Mouse (Mus musculus) Patski (cell line): Measurements from ENCODE around the gene Atm. TPM values are rescaled to one million over a fixed set of nuclear protein-coding genes. Genes with fewer than 3 reads are reported as not detected.

Experiments used
- ATAC-seq: fragments of 100-300 bp; one replicate; pipeline ENCODE4 v1.8.0; 2021
- CTCF ChIA-PET: fragments of 350-600 bp; sonication (Branson Sonifier 250); formaldehyde crosslinking; loops from one replicate; lab custom pipeline; 2022; ENCODE audit warnings: inconsistent platforms; lab: Charles Lee
- POLR2A ChIA-PET: fragments of 350-600 bp; sonication (Branson Sonifier 250); formaldehyde crosslinking; loops from one replicate; lab custom pipeline; 2022; ENCODE audit warnings: antibody characterized with exemption, inconsistent platforms; lab: Charles Lee
- DNase-seq: peaks from one replicate; pipeline ENCODE4 v3.0.0-alpha.2; 2011; ENCODE audit warnings: low read depth, low spot score
- H3K27me3 ChIP-seq: fragments of 371-371 bp; one replicate; pipeline ENCODE4 v1.5.1; 2021
- CTCF ChIP-seq: fragments of 100-300 bp; IDR thresholded peaks from one replicate; pipeline ENCODE4 v1.5.1; 2021
- in situ Hi-C: fragments of 300-500 bp; cut with MboI; formaldehyde crosslinking; loops from 3 replicates; pipeline ENCODE4 v1.11.1; 2018; ENCODE audit warnings: low pct_unique_long_range_greater_than_20kb, mixed read lengths
- polyA plus RNA-seq: library from polyadenylated mRNA; unstranded; gene quantifications from one replicate; pipeline ENCODE4 v1.2.3, GENCODE M21; 2021

Atm gene
- polyA plus RNA-seq: 16.9 TPM

- POLR2A ChIA-PET: no interaction called here
- in situ Hi-C loops: no loop called here
- ATAC-seq (peak; percentile 98), DNase-seq (peak; percentile 99)
- no peaks in the 10 kb centered on the region for H3K27me3 ChIP-seq
- CTCF ChIA-PET: no interaction called here
- TF ChIP-seq CTCF: no peak
Observed at GRCm38 (mm10) chr9:53536558-53537320, at the start of gene Atm, which contains the start of gene Npat. Atm (minus strand) TSS chr9:53536740. Npat (plus strand) TSS chr9:53537047.

- ATAC-seq: no peak
- no peaks in the 10 kb centered on the region for H3K27me3 ChIP-seq
- POLR2A ChIA-PET: no interaction called here
- CTCF ChIA-PET: interaction anchor here (0.8 to 1.4 kb wide), 2 partner anchors 11 to 32 kb away, joined by 3 read pairs; no protein-coding TSS in a partner anchor
- in situ Hi-C loops: no loop called here
- TF ChIP-seq CTCF: no peak
- no peak for DNase-seq
Observed at GRCm38 (mm10) chr9:53581870-53582269, 45.3 kb upstream of the Atm start.

- ATAC-seq: no peak
- no peak for DNase-seq
- in situ Hi-C loops: no loop called here
- ChIA-PET CTCF (interaction anchor here (1.6 kb wide), 1 partner anchor 9 kb away, joined by 4 read pairs; no protein-coding TSS in a partner anchor), POLR2A (no interaction called here)
- no peaks in the 10 kb centered on the region for H3K27me3 ChIP-seq
- no peak for TF ChIP-seq CTCF
Observed at GRCm38 (mm10) chr9:53575721-53576120, 39.2 kb upstream of the Atm start.

GRCm38 (mm10) chr9:53572516-53573307 is 36.2 kb upstream of the Atm start:
- H3K27me3 ChIP-seq: no peaks in the 10 kb centered on the region
- in situ Hi-C loops: no loop called here
- ATAC-seq: no peak

GRCm38 (mm10) chr9:53570662-53571061 is 34.1 kb upstream of the Atm start:
- ChIA-PET POLR2A (no interaction called here), CTCF (no interaction called here)
- DNase-seq (no peak), ATAC-seq (no peak)
- in situ Hi-C loops: no loop called here
- no peaks in the 10 kb centered on the region for H3K27me3 ChIP-seq
- TF ChIP-seq CTCF: no peak

More at GRCm38 (mm10) chr9:53572516-53573307, 36.2 kb upstream of the Atm start:
- no peak for DNase-seq
- TF ChIP-seq CTCF: no peak
- ChIA-PET CTCF (interaction anchor here (0.5 kb wide), 1 partner anchor 38 kb away, joined by 3 read pairs; no protein-coding TSS in a partner anchor), POLR2A (no interaction called here)

- H3K27me3 ChIP-seq: no peaks in the 10 kb centered on the region
- no peak for TF ChIP-seq CTCF
- in situ Hi-C loops: no loop called here
- no peak for DNase-seq
- CTCF ChIA-PET: no interaction called here
- POLR2A ChIA-PET: no interaction called here
- peak; percentile 2 for ATAC-seq
Observed at GRCm38 (mm10) chr9:53537336-53537965, 911 bp upstream of the Atm start.

GRCm38 (mm10) chr9:53535416-53536320 is 872 bp downstream of the Atm start:
- ATAC-seq (no peak), DNase-seq (no peak)
- in situ Hi-C loops: no loop called here
- CTCF ChIA-PET: no interaction called here
- no peak for TF ChIP-seq CTCF
- POLR2A ChIA-PET: interaction anchor here (0.6 kb wide), 2 partner anchors 88 to 1477 kb away, joined by 3 read pairs; no protein-coding TSS in a partner anchor
- no peaks in the 10 kb centered on the region for H3K27me3 ChIP-seq

- DNase-seq (no peak), ATAC-seq (no peak)
- ChIA-PET POLR2A (no interaction called here), CTCF (no interaction called here)
- TF ChIP-seq CTCF: no peak
- in situ Hi-C loops: no loop called here
- no peaks in the 10 kb centered on the region for H3K27me3 ChIP-seq
Observed at GRCm38 (mm10) chr9:53517373-53518009, 19.0 kb downstream of the Atm start.

- in situ Hi-C loops: no loop called here
- DNase-seq: no peak
- CTCF ChIA-PET: interaction anchor here (2.2 kb wide), 1 partner anchor 12 kb away, joined by 9 read pairs; no protein-coding TSS in a partner anchor
- no peaks in the 10 kb centered on the region for H3K27me3 ChIP-seq
- POLR2A ChIA-PET: no interaction called here
- ATAC-seq: no peak
- no peak for TF ChIP-seq CTCF
Observed at GRCm38 (mm10) chr9:53514091-53514490, 22.4 kb downstream of the Atm start.
